Mouse (Mus musculus): ENCODE results near the gene Nsa2.

Gene Nsa2

GRCm38 (mm10) chr13:97087421-97087820 lies 50.3 kb downstream of the Nsa2 start:
- CTCF ChIA-PET: no interaction called here

GRCm38 (mm10) chr13:97086316-97086715 lies 51.4 kb downstream of the Nsa2 start:
- CTCF ChIA-PET: no interaction called here

GRCm38 (mm10) chr13:97082432-97082831 lies 55.3 kb downstream of the Nsa2 start:
- CTCF ChIA-PET: no interaction called here

GRCm38 (mm10) chr13:97080615-97081014 lies 57.1 kb downstream of the Nsa2 start:
- CTCF ChIA-PET: no interaction called here

- CTCF ChIA-PET: no interaction called here
These were observed 57.5 kb downstream of the Nsa2 start for GRCm38 (mm10) chr13:97080201-97080600.
